Mouse (Mus musculus) testis, adult 2 months (tissue): ENCODE results near the gene Ablim1.

Experiments
- CTCF ChIP-seq: fragments of 200-500 bp; IDR thresholded peaks from 2 replicates; pipeline ENCODE4 v1.5.1; 2012; ENCODE audit warnings: low read depth, mild to moderate bottlenecking, inconsistent platforms, low read length, moderate library complexity; ENCODE audit not compliant: control insufficient read depth, insufficient read depth, insufficient replicate concordance
- POLR2A ChIP-seq: fragments of 200-500 bp; IDR thresholded peaks from 2 replicates; pipeline ENCODE4 v1.6.1; 2012; ENCODE audit warnings: low read depth, mild to moderate bottlenecking, inconsistent platforms, low read length, moderate library complexity; ENCODE audit not compliant: control insufficient read depth

GRCm38 (mm10) chr19:57005062-57005461, 309.7 kb downstream of the Ablim1 start:
- TF ChIP-seq CTCF (no peak), POLR2A (no peak)
